Mouse (Mus musculus): ENCODE data around the gene Scamp3. TPM values are rescaled to one million over a fixed set of nuclear protein-coding genes. Genes with fewer than 3 reads are reported as not detected.

The Scamp3 gene
- polyA plus RNA-seq, 2 experiments, result 93.9 to 114 TPM

DNA sequence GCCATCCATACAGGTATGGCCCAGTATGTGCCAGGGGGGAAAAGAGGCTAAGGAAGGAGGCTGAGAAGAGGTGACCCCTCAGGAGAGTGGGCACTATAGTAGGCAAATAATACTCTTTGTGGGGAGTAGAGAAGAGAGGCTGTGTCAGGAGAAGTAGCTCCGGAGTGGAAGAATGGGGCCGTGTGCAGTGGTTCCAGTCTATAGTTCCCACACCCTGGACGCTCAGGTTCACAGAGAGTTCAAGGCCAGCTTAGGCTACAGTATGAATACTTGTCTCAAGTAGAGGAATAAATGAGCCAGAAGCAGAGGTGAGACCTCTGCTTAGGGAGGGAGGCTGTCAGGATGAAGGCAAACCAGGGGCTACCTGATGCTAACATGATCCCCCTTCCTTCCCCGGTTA is 52.0 kb downstream of the Scamp3 start:
- H3K36me3 ChIP-seq (ENCODE audit: control insufficient read depth, insufficient read depth, low read length), result peaks cover 23% of the 10 kb centered on the region
- H3K4me3 ChIP-seq (replicated peaks; ENCODE audit: low read length), result no peak overlapping the region
- H3K27ac ChIP-seq (replicated peaks; ENCODE audit: low read depth, low read length), result no peak overlapping the region
- peaks cover 22% of the 10 kb centered on the region for H3K4me1 ChIP-seq (ENCODE audit: control insufficient read depth, insufficient read depth, low read length)
- no peak overlapping the region for H3K9ac ChIP-seq (ENCODE audit: low read depth, low read length, severe bottlenecking)
- WGBS, result 59% methylated on average over 4 of the region's 4 CpGs
- no peak for TF ChIP-seq POLR2A (IDR thresholded peaks at IDR 0.05; ENCODE audit: borderline replicate concordance, extremely low read depth, insufficient read depth, insufficient read length)
- H3K9me3 ChIP-seq (ENCODE audit: control insufficient read depth, low read length), result no peaks in the 10 kb centered on the region
- H3K27me3 ChIP-seq (ENCODE audit: control insufficient read depth, insufficient read depth, low read length), result no peaks in the 10 kb centered on the region
- H3K4me2 ChIP-seq (replicated peaks; ENCODE audit: low read depth, low read length, severe bottlenecking), result no peak overlapping the region
- no peak for ATAC-seq (ENCODE audit: low FRiP score, low read depth)
- DNase-seq (ENCODE audit: low spot score), result no peak

DNA sequence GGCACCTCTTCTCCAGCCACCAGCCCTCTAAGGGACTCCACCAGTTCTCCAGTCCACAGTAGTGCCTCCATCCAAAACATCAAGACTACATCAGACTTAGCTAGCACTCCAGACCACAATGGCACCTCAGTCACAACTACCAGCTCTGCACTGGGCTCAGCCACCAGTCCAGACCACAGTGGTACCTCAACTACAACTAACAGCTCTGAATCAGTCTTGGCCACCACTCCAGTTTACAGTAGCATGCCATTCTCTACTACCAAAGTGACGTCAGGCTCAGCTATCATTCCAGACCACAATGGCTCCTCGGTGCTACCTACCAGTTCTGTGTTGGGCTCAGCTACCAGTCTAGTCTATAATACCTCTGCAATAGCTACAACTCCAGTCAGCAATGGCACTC is 53.3 kb downstream of the Scamp3 start:
- Histone ChIP-seq H3K36me3 (ENCODE audit: control insufficient read depth, insufficient read depth, low read length) (peaks cover 19% of the 10 kb centered on the region), H3K4me2 (replicated peaks; ENCODE audit: low read depth, low read length, severe bottlenecking) (no peak overlapping the region), H3K4me3 (replicated peaks; ENCODE audit: low read length) (no peak overlapping the region), H3K27ac (replicated peaks; ENCODE audit: low read depth, low read length) (no peak overlapping the region), H3K9ac (ENCODE audit: low read depth, low read length, severe bottlenecking) (no peak overlapping the region), H3K27me3 (ENCODE audit: control insufficient read depth, insufficient read depth, low read length) (no peaks in the 10 kb centered on the region), H3K4me1 (ENCODE audit: control insufficient read depth, insufficient read depth, low read length) (peaks cover 22% of the 10 kb centered on the region), H3K9me3 (ENCODE audit: control insufficient read depth, low read length) (no peaks in the 10 kb centered on the region)
- WGBS, result 86% methylated on average over 2 of the region's 2 CpGs
- TF ChIP-seq POLR2A (IDR thresholded peaks at IDR 0.05; ENCODE audit: borderline replicate concordance, extremely low read depth, insufficient read depth, insufficient read length), result no peak
- ATAC-seq (ENCODE audit: low FRiP score, low read depth) (no peak), DNase-seq (ENCODE audit: low spot score) (no peak)

DNA sequence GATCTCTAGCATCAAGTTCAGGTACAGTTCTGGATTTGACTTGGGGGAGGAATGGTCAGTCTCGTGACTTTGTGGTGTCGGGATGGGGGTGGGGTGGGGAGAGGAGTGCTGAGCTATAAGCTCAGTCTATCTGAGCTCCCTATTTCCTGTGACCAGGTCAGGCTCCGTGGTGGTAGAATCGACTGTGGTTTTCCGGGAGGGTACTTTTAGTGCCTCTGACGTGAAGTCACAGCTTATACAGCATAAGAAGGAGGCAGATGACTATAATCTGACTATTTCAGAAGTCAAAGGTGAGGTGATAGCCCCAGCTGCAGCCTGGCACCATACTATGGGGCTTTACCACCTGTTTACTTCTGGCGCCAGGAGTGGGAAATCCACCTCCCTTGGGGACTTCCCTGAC is 54.1 kb downstream of the Scamp3 start:
- TF ChIP-seq POLR2A (IDR thresholded peaks at IDR 0.05; ENCODE audit: borderline replicate concordance, extremely low read depth, insufficient read depth, insufficient read length), result no peak
- Histone ChIP-seq H3K36me3 (ENCODE audit: control insufficient read depth, insufficient read depth, low read length) (peaks cover 20% of the 10 kb centered on the region), H3K27ac (replicated peaks; ENCODE audit: low read depth, low read length) (no peak overlapping the region), H3K9me3 (ENCODE audit: control insufficient read depth, low read length) (no peaks in the 10 kb centered on the region), H3K27me3 (ENCODE audit: control insufficient read depth, insufficient read depth, low read length) (no peaks in the 10 kb centered on the region), H3K9ac (ENCODE audit: low read depth, low read length, severe bottlenecking) (no peak overlapping the region), H3K4me1 (ENCODE audit: control insufficient read depth, insufficient read depth, low read length) (peaks cover 19% of the 10 kb centered on the region), H3K4me3 (replicated peaks; ENCODE audit: low read length) (no peak overlapping the region), H3K4me2 (replicated peaks; ENCODE audit: low read depth, low read length, severe bottlenecking) (no peak overlapping the region)
- ATAC-seq (ENCODE audit: low FRiP score, low read depth) (no peak), DNase-seq (ENCODE audit: low spot score) (no peak)
- 59% methylated on average over 7 of the region's 7 CpGs for WGBS

DNA sequence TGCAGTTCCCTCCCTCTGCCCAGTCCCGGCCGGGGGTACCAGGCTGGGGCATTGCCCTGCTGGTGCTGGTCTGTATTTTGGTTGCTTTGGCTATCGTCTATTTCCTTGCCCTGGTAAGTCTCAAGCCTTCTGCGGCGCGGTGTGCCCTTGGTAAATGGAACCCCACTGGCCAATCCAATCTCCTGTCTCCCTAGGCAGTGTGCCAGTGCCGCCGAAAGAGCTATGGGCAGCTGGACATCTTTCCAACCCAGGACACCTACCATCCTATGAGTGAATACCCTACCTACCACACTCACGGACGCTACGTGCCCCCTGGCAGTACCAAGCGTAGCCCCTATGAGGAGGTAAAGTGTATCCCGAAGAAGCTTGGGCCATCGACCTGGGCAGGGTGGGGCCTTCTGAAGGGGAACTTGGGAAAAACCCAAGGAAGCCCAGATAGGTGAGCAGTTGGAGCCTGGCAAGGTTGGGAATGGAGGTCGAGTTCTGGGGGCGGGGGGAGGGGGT is 54.6 kb downstream of the Scamp3 start:
- 73% methylated on average over 16 of the region's 16 CpGs for WGBS
- H3K9ac ChIP-seq (ENCODE audit: low read depth, low read length, severe bottlenecking), result no peak overlapping the region
- no peak for DNase-seq (ENCODE audit: low spot score)
- peaks cover 20% of the 10 kb centered on the region for H3K36me3 ChIP-seq (ENCODE audit: control insufficient read depth, insufficient read depth, low read length)
- no peak overlapping the region for H3K27ac ChIP-seq (replicated peaks; ENCODE audit: low read depth, low read length)
- no peak for ATAC-seq (ENCODE audit: low FRiP score, low read depth)
- peaks cover 14% of the 10 kb centered on the region for H3K4me1 ChIP-seq (ENCODE audit: control insufficient read depth, insufficient read depth, low read length)
- no peak for TF ChIP-seq POLR2A (IDR thresholded peaks at IDR 0.05; ENCODE audit: borderline replicate concordance, extremely low read depth, insufficient read depth, insufficient read length)
- no peak overlapping the region for H3K4me2 ChIP-seq (replicated peaks; ENCODE audit: low read depth, low read length, severe bottlenecking)
- no peaks in the 10 kb centered on the region for H3K27me3 ChIP-seq (ENCODE audit: control insufficient read depth, insufficient read depth, low read length)
- no peaks in the 10 kb centered on the region for H3K9me3 ChIP-seq (ENCODE audit: control insufficient read depth, low read length)
- no peak overlapping the region for H3K4me3 ChIP-seq (replicated peaks; ENCODE audit: low read length)

MicroRNAs encoded within 50 kb of the gene (microRNA counts, 519-probe panel; counts per million panel counts)
- microRNA mmu-miR-92b, result not detected

Small RNA genes within 50 kb of the gene (microRNA-seq; reads per million reads assigned to microRNA genes)
- 70.0 reads per million, percentile 41 among the genes with 10 or more reads in this experiment for gene Mir92b

Other genes with a start within 250 kb of the Scamp3 start
- gene Ash1l, start 226.9 kb upstream of the Scamp3 start, polyA plus RNA-seq (2012; rRNA removed), result 19.6 and 21.1 TPM in 2 replicates
- 21.5 and 25.0 TPM in 2 replicates for gene Ash1l, start 226.9 kb upstream of the Scamp3 start, polyA plus RNA-seq (2014; fragmentation: Nextera tagmentation; extraction: Ambion mirVana)
- gene Dap3, start 226.3 kb upstream of the Scamp3 start, polyA plus RNA-seq (2012; rRNA removed), result 75.3 and 113 TPM in 2 replicates
- gene Dap3, start 226.3 kb upstream of the Scamp3 start, polyA plus RNA-seq (2014; fragmentation: Nextera tagmentation; extraction: Ambion mirVana), result 138 and 140 TPM in 2 replicates
- gene Rusc1, start 84.2 kb upstream of the Scamp3 start, polyA plus RNA-seq (2012; rRNA removed), result 56.6 and 64.2 TPM in 2 replicates
- gene Rusc1, start 84.2 kb upstream of the Scamp3 start, polyA plus RNA-seq (2014; fragmentation: Nextera tagmentation; extraction: Ambion mirVana), result 24.8 and 27.5 TPM in 2 replicates
- 0.03 TPM in 1 of 2 replicates, not detected in the other for gene Gm43738, start 76.4 kb upstream of the Scamp3 start, polyA plus RNA-seq (2012; rRNA removed)
- gene Gm43738, start 76.4 kb upstream of the Scamp3 start, polyA plus RNA-seq (2014; fragmentation: Nextera tagmentation; extraction: Ambion mirVana), result not detected in 2 replicates
- 118 and 119 TPM in 2 replicates for gene Fdps, start 75.5 kb upstream of the Scamp3 start, polyA plus RNA-seq (2012; rRNA removed)
- 172 and 215 TPM in 2 replicates for gene Fdps, start 75.5 kb upstream of the Scamp3 start, polyA plus RNA-seq (2014; fragmentation: Nextera tagmentation; extraction: Ambion mirVana)
- gene Pklr, start 41.3 kb upstream of the Scamp3 start, polyA plus RNA-seq (2012; rRNA removed), result 0.27 and 0.50 TPM in 2 replicates
- 0.14 and 0.23 TPM in 2 replicates for gene Pklr, start 41.3 kb upstream of the Scamp3 start, polyA plus RNA-seq (2014; fragmentation: Nextera tagmentation; extraction: Ambion mirVana)
- 4.6 and 8.9 TPM in 2 replicates for gene Hcn3, start 17.3 kb upstream of the Scamp3 start, polyA plus RNA-seq (2012; rRNA removed)
- 1.5 and 1.6 TPM in 2 replicates for gene Hcn3, start 17.3 kb upstream of the Scamp3 start, polyA plus RNA-seq (2014; fragmentation: Nextera tagmentation; extraction: Ambion mirVana)
- 152 and 155 TPM in 2 replicates for gene Clk2, start 12.7 kb upstream of the Scamp3 start, polyA plus RNA-seq (2012; rRNA removed)
- gene Clk2, start 12.7 kb upstream of the Scamp3 start, polyA plus RNA-seq (2014; fragmentation: Nextera tagmentation; extraction: Ambion mirVana), result 26.5 and 34.2 TPM in 2 replicates
- 95.5 and 124 TPM in 2 replicates for gene Fam189b, start 5.7 kb downstream of the Scamp3 start, polyA plus RNA-seq (2012; rRNA removed)
- gene Fam189b, start 5.7 kb downstream of the Scamp3 start, polyA plus RNA-seq (2014; fragmentation: Nextera tagmentation; extraction: Ambion mirVana), result 34.5 and 34.8 TPM in 2 replicates
- 51.2 and 68.0 TPM in 2 replicates for gene Gba, start 25.5 kb downstream of the Scamp3 start, polyA plus RNA-seq (2012; rRNA removed)
- 48.1 and 53.3 TPM in 2 replicates for gene Gba, start 25.5 kb downstream of the Scamp3 start, polyA plus RNA-seq (2014; fragmentation: Nextera tagmentation; extraction: Ambion mirVana)
- gene Thbs3, start 37.7 kb downstream of the Scamp3 start, polyA plus RNA-seq (2012; rRNA removed), result 229 and 244 TPM in 2 replicates
- 78.9 and 83.0 TPM in 2 replicates for gene Thbs3, start 37.7 kb downstream of the Scamp3 start, polyA plus RNA-seq (2014; fragmentation: Nextera tagmentation; extraction: Ambion mirVana)
- 196 and 211 TPM in 2 replicates for gene Mtx1, start 49.6 kb downstream of the Scamp3 start, polyA plus RNA-seq (2012; rRNA removed)
- gene Mtx1, start 49.6 kb downstream of the Scamp3 start, polyA plus RNA-seq (2014; fragmentation: Nextera tagmentation; extraction: Ambion mirVana), result 159 and 163 TPM in 2 replicates
- 5.6 and 7.0 TPM in 2 replicates for gene Muc1, start 51.6 kb downstream of the Scamp3 start, polyA plus RNA-seq (2012; rRNA removed)
- 0.55 and 1.1 TPM in 2 replicates for gene Muc1, start 51.6 kb downstream of the Scamp3 start, polyA plus RNA-seq (2014; fragmentation: Nextera tagmentation; extraction: Ambion mirVana)
- 121 and 153 TPM in 2 replicates for gene Krtcap2, start 68.5 kb downstream of the Scamp3 start, polyA plus RNA-seq (2012; rRNA removed)
- gene Krtcap2, start 68.5 kb downstream of the Scamp3 start, polyA plus RNA-seq (2014; fragmentation: Nextera tagmentation; extraction: Ambion mirVana), result 352 and 353 TPM in 2 replicates
- 19.0 and 25.4 TPM in 2 replicates for gene Trim46, start 68.8 kb downstream of the Scamp3 start, polyA plus RNA-seq (2012; rRNA removed)
- gene Trim46, start 68.8 kb downstream of the Scamp3 start, polyA plus RNA-seq (2014; fragmentation: Nextera tagmentation; extraction: Ambion mirVana), result 3.9 and 4.7 TPM in 2 replicates
- 313 and 432 TPM in 2 replicates for gene Dpm3, start 81.9 kb downstream of the Scamp3 start, polyA plus RNA-seq (2012; rRNA removed)
- 165 and 173 TPM in 2 replicates for gene Dpm3, start 81.9 kb downstream of the Scamp3 start, polyA plus RNA-seq (2014; fragmentation: Nextera tagmentation; extraction: Ambion mirVana)
- gene Slc50a1, start 93.1 kb downstream of the Scamp3 start, polyA plus RNA-seq (2012; rRNA removed), result 150 and 198 TPM in 2 replicates
- 90.8 and 95.6 TPM in 2 replicates for gene Slc50a1, start 93.1 kb downstream of the Scamp3 start, polyA plus RNA-seq (2014; fragmentation: Nextera tagmentation; extraction: Ambion mirVana)
- gene Efna1, start 103.7 kb downstream of the Scamp3 start, polyA plus RNA-seq (2012; rRNA removed), result 51.7 and 52.2 TPM in 2 replicates
- 42.2 and 48.1 TPM in 2 replicates for gene Efna1, start 103.7 kb downstream of the Scamp3 start, polyA plus RNA-seq (2014; fragmentation: Nextera tagmentation; extraction: Ambion mirVana)
- 38.1 and 48.5 TPM in 2 replicates for gene Efna3, start 145.5 kb downstream of the Scamp3 start, polyA plus RNA-seq (2012; rRNA removed)
- 32.1 and 34.4 TPM in 2 replicates for gene Efna3, start 145.5 kb downstream of the Scamp3 start, polyA plus RNA-seq (2014; fragmentation: Nextera tagmentation; extraction: Ambion mirVana)
- gene Efna4, start 160.6 kb downstream of the Scamp3 start, polyA plus RNA-seq (2012; rRNA removed), result 56.5 and 67.1 TPM in 2 replicates
- gene Efna4, start 160.6 kb downstream of the Scamp3 start, polyA plus RNA-seq (2014; fragmentation: Nextera tagmentation; extraction: Ambion mirVana), result 32.0 and 34.2 TPM in 2 replicates
- 80.4 and 97.6 TPM in 2 replicates for gene Adam15, start 172.5 kb downstream of the Scamp3 start, polyA plus RNA-seq (2012; rRNA removed)
- gene Adam15, start 172.5 kb downstream of the Scamp3 start, polyA plus RNA-seq (2014; fragmentation: Nextera tagmentation; extraction: Ambion mirVana), result 45.9 and 48.2 TPM in 2 replicates
- gene Dcst2, start 184.5 kb downstream of the Scamp3 start, polyA plus RNA-seq (2012; rRNA removed), result 0.63 and 1.1 TPM in 2 replicates
- gene Dcst2, start 184.5 kb downstream of the Scamp3 start, polyA plus RNA-seq (2014; fragmentation: Nextera tagmentation; extraction: Ambion mirVana), result 0.14 and 0.26 TPM in 2 replicates
- gene Dcst1, start 187.8 kb downstream of the Scamp3 start, polyA plus RNA-seq (2012; rRNA removed), result 0.11 and 0.17 TPM in 2 replicates
- 0.17 and 0.18 TPM in 2 replicates for gene Dcst1, start 187.8 kb downstream of the Scamp3 start, polyA plus RNA-seq (2014; fragmentation: Nextera tagmentation; extraction: Ambion mirVana)
- 13.4 and 14.7 TPM in 2 replicates for gene Zbtb7b, start 217.3 kb downstream of the Scamp3 start, polyA plus RNA-seq (2012; rRNA removed)
- 2.7 and 3.4 TPM in 2 replicates for gene Zbtb7b, start 217.3 kb downstream of the Scamp3 start, polyA plus RNA-seq (2014; fragmentation: Nextera tagmentation; extraction: Ambion mirVana)
- 2.4 and 2.8 TPM in 2 replicates for gene Lenep, start 225.3 kb downstream of the Scamp3 start, polyA plus RNA-seq (2012; rRNA removed)
- not detected in 2 replicates for gene Lenep, start 225.3 kb downstream of the Scamp3 start, polyA plus RNA-seq (2014; fragmentation: Nextera tagmentation; extraction: Ambion mirVana)
- 32.8 and 36.0 TPM in 2 replicates for gene Flad1, start 234.4 kb downstream of the Scamp3 start, polyA plus RNA-seq (2012; rRNA removed)
- gene Flad1, start 234.4 kb downstream of the Scamp3 start, polyA plus RNA-seq (2014; fragmentation: Nextera tagmentation; extraction: Ambion mirVana), result 26.8 and 27.1 TPM in 2 replicates
- 247 and 268 TPM in 2 replicates for gene Cks1b, start 240.9 kb downstream of the Scamp3 start, polyA plus RNA-seq (2012; rRNA removed)
- gene Cks1b, start 240.9 kb downstream of the Scamp3 start, polyA plus RNA-seq (2014; fragmentation: Nextera tagmentation; extraction: Ambion mirVana), result 473 and 476 TPM in 2 replicates
- 134 and 166 TPM in 2 replicates for gene Shc1, start 241.0 kb downstream of the Scamp3 start, polyA plus RNA-seq (2012; rRNA removed)
- gene Shc1, start 241.0 kb downstream of the Scamp3 start, polyA plus RNA-seq (2014; fragmentation: Nextera tagmentation; extraction: Ambion mirVana), result 72.5 and 80.0 TPM in 2 replicates

All from limb, embryonic 14.5 days (tissue).